Mouse (Mus musculus) heart, postnatal 4 days (tissue): ENCODE data around the gene Atoh8. TPM values are rescaled to one million over a fixed set of nuclear protein-coding genes. Genes with fewer than 3 reads are reported as not detected.
A peak's percentile ranks its signal among the peaks of the same experiment; 100 is the strongest.

Experiments used
- DNase-seq: peaks from one replicate; pipeline ENCODE4 v3.0.0; 2021
- total RNA-seq, 2 experiments: library from RNA; stranded (reverse); gene quantifications; 2 replicates each; pipeline ENCODE4 v1.2.3; 2021

The Atoh8 gene
- 1 to 10 TPM; 7.2 to 8.6 TPM for total RNA-seq

- peak; percentile 72 for DNase-seq
These were observed at the start of gene Atoh8 for GRCm38 (mm10) chr6:72235098-72235806. Gene Atoh8, minus strand, starts transcription at chr6:72235577.

DNA sequence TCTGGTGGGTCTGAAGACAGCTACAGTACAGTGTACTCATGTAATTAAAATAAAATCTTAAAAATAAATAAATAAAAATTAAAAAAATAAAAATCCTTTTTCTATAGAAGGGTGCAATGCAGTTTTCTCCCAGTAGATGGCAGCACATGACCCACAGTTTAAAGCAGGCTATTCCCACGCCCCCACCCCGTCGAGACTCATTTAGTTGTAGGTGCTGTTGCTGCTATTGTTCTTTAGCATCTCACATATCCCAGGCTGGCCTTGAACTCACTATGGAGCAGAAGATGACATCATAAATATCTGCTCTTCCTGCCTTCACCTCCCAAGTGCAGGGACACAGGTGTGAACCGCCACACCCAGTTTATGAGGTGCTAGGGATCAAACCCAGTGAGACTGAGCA lies 48.5 kb upstream of the Atoh8 start:
- peak; percentile 74 for DNase-seq

GRCm38 (mm10) chr6:72280410-72280998 lies 45.1 kb upstream of the Atoh8 start:
- no peak for DNase-seq

GRCm38 (mm10) chr6:72279505-72279904 lies 44.1 kb upstream of the Atoh8 start:
- no peak for DNase-seq

- DNase-seq = no peak
These were observed 43.5 kb upstream of the Atoh8 start for GRCm38 (mm10) chr6:72278835-72279234.

DNA sequence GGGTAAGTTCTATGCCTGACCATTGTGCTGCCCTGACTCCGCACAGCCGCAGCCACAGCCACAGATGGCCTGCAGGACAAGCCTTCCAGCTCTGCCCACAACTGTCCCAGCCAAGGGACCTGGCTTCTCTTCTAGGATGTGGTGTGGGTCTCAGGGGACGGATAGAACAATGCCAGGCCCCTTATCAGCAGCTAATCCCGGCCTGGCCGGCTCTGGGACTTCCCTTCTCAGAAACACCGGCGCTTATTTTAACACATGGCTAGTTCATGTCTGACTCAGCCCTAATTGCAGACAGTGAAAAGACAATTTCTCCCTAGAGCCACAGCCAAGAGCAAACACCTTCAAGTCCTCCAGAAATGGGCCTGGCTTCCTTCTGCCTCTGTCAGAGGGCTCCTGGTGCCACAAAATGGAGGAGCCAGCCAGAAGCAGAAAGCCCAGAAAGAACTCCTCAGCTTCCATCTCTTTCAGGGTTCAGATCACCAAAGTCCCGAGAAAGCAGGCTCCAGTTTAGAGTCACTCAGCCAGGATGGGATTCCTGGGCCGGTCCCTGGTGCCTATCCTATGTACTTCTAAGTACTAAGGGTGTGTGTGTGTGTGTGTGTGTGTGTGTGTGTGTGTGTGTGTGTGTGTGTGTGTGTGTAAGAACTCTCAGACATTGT lies 42.3 kb upstream of the Atoh8 start:
- peak; percentile 78 for DNase-seq

- DNase-seq = peak; percentile 40
These were observed 41.6 kb upstream of the Atoh8 start for GRCm38 (mm10) chr6:72276972-72277441.

DNA sequence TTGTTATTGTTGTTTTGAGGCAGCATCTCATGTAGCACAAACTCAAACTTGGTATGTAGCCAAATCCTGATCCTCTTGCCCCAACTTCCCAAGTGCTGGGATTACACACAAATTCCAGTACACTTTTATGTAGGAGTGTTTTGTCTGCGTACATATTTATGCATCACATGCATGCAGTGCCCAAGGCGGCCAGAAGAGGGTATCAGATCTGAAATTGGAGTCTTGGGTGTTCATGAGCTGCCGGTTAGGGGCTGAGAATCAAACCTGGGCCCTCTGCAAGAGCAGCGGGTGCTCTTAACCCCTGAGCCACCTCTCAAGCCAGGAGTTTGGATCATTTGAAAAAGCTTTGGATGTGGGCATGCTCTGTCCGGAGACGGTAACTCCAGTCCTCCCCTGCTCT lies 40.8 kb upstream of the Atoh8 start:
- DNase-seq = no peak

GRCm38 (mm10) chr6:72275527-72275926 lies 40.1 kb upstream of the Atoh8 start:
- DNase-seq = no peak

GRCm38 (mm10) chr6:72273153-72273552 lies 37.8 kb upstream of the Atoh8 start:
- no peak for DNase-seq

- peak; percentile 37 for DNase-seq
These were observed 36.9 kb upstream of the Atoh8 start for GRCm38 (mm10) chr6:72272161-72272696.

DNA sequence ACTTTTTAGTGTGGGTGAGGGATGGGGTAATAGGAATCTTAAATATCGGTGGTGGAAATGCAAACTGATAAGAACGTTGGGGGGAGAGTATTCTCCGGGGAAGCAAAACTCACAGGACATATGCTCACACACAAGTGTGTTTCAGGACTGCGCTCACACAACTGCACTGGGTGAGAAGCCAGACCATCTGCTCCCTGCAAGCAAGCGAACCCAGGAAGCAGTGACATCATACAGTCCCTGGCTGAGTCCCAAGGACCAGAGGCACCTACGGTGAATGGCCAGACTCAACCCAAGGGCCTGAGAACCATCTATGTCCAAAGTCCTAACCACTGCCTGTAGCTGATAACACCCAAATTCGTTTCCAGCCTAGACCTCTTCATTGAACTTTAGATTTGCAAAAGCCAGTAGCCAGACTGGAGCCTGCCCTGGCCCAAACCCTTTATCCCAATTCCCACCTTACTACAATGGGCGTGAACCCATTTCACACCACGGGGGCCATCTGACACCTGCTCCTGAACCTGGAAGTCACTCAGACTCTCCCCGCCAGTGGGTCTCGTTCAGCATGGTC lies 35.7 kb upstream of the Atoh8 start:
- no peak for DNase-seq

GRCm38 (mm10) chr6:72270258-72270657 lies 34.9 kb upstream of the Atoh8 start:
- no peak for DNase-seq

DNA sequence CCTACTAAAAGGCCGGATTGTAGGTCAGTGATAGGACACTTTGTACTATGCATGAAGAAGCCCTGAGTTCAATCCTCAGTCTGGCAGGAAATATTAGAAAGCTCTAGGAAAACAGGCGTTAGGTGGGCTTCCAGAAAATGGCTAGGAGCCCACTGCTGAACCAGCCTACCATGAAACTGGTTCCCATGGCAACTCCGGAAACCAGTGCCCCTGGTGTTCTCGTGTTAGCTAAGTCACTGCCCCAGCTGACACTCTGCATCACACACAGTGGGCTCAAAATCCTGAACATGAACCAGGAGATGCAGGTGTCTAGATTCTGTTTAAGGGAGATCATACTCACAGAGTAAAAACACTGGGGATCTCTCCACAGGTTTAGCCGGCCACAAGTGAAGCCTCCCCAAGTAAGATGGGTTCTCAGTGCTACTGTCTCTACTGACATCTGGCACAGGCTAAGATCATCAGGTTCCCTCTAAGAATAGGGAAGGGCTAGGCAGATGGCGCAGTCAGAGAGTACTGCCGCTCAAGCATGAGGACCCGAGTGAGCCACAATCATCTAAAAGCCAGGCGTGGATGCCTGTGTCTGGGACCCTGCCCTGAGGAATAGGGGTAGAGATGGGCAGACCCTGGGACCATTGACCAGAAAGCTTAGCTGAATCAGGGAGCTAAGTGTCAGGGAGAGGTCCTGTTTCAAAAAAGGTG lies 32.9 kb upstream of the Atoh8 start:
- DNase-seq = no peak

DNA sequence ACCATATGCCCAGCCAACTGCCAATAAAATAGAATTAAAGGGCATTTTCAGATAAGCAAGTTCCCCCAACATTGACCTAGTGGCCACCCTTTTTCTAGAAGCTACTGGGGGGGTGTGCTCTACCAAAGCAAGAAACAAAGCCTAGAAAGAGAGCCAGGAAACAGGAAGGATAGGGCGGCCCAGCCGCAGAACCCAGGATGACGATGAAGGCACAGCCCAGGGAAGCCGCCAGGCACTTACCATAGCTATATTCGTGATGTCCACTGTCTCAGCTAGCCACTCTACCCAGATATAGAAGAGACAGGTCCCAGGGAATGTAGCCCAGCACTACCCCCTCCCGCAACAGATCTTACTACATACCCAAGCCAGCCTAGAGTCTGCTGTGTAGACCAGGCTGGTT lies 30.3 kb upstream of the Atoh8 start:
- DNase-seq = no peak

DNA sequence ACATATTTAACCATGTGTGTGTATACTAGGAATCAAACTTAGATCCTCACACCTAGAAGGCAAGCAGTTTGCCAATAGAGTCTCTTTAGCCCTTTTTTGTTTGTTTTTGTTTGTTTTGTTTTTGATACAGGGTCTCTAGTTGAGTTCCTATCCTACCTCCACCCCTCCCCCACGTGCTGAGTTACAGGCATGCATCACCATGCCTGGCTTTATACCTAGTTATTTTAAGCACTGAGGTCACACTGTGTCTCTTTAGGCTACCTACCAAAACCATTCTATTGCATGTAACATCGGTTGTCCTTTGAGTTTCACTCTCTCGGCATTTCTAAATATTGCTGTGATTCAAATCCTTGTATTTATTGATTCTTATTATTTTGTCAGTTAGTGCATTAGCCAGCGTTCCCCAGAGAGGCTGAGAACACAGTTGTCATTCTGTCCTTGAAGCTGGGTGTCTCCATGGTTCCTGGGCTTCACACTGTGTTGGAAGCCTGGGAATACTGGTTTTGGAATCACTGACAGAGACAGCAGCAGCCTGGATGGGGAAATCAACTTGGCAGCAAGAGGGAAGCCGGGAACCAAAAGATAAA lies 28.4 kb upstream of the Atoh8 start:
- peak; percentile 70 for DNase-seq

GRCm38 (mm10) chr6:72261683-72262320 lies 26.4 kb upstream of the Atoh8 start:
- no peak for DNase-seq

DNA sequence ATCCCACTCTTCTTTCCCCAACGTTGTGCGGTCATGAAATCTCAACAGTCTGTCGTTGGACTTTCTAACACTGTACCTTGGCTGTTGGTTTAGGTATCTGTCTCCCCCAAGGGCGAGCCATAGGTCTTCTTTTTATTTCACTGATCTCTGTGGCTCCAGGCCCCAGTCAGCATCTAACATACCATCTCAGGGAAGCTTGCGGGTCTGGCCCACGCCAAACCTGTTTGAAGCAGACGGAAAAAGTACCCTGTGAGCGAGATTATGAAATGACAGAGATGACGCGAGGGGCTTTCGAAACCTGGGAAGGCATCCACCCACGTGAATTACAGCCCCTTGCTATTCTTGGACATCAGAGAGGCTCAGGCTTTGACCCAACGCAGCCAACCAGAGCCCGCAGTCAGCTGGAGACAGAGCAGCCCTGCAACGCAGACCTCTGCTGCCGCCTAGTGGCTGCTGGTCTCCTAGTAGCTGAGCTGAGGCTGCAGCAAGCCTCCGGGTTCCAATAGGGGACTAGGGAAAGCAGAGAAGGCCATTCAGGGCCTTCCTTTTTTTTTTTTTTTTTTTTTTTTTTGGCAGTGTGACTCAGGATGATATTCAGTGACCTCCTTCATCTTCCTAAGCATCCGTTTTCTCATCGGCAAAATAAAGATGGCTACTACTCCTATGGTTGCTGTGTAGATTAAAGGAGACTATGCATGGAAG lies 25.8 kb upstream of the Atoh8 start:
- DNase-seq = peak; percentile 98

- DNase-seq = peak; percentile 69
These were observed 24.1 kb upstream of the Atoh8 start for GRCm38 (mm10) chr6:72259474-72259873.

- DNase-seq = peak; percentile 39
These were observed 19.9 kb upstream of the Atoh8 start for GRCm38 (mm10) chr6:72255294-72255693.

- peak; percentile 68 for DNase-seq
These were observed 19.3 kb upstream of the Atoh8 start for GRCm38 (mm10) chr6:72254588-72255075.
